ENCODE assay signal across 27 mouse cellular contexts in genomic region chr5:51384278-51384677, GRCm38 (mm10).
"Had no signal": no experiment of that assay in that cellular context is flagged by ENCODE, and none has a peak within 500 bp of the region (broad histone marks: within the 10 kb centered on the region; RNA-seq: fewer than 3 reads in every experiment).

No protein-coding gene starts in this region.

- H3K36me3 ChIP-seq: limb, embryonic 10.5 days; limb, embryonic 12.5 days; limb, embryonic 13.5 days; limb, embryonic 15.5 days; liver, embryonic 12.5 days; liver, embryonic 13.5 days; liver, embryonic 15.5 days; lung, embryonic 15.5 days; midbrain, embryonic 10.5 days; midbrain, embryonic 12.5 days; midbrain, embryonic 13.5 days; midbrain, embryonic 15.5 days; neural tube, embryonic 12.5 days had no signal

- H3K4me2 ChIP-seq: limb, embryonic 12.5 days; limb, embryonic 13.5 days; limb, embryonic 15.5 days; liver, embryonic 11.5 days; liver, embryonic 12.5 days; liver, embryonic 13.5 days; liver, embryonic 15.5 days; lung, embryonic 14.5 days; lung, embryonic 15.5 days; midbrain, embryonic 11.5 days; midbrain, embryonic 12.5 days; midbrain, embryonic 13.5 days; midbrain, embryonic 15.5 days; neural tube, embryonic 12.5 days had no signal

- DNase-seq: left cerebral cortex, postnatal 4 days; liver; liver, embryonic 13.5 days; liver, postnatal 0 days; lung, adult 2 months; lung, embryonic 14.5 days; lung, postnatal 10 days; lung, postnatal 14 days; lung, postnatal 36 days; lung, postnatal 4 days; midbrain, embryonic 14.5 days had no signal

- H3K4me3 ChIP-seq: left cerebral cortex, adult 2 months; limb, embryonic 10.5 days; limb, embryonic 12.5 days; limb, embryonic 13.5 days; limb, embryonic 15.5 days; liver, embryonic 12.5 days; liver, embryonic 13.5 days; liver, embryonic 15.5 days; lung, embryonic 15.5 days; megakaryocyte, embryonic 14.5 days; midbrain, embryonic 10.5 days; midbrain, embryonic 12.5 days; midbrain, embryonic 13.5 days; midbrain, embryonic 15.5 days; neural tube, embryonic 12.5 days had no signal

- H3K27me3 ChIP-seq: limb, embryonic 12.5 days; limb, embryonic 13.5 days; limb, embryonic 15.5 days; liver, embryonic 12.5 days; liver, embryonic 13.5 days; liver, embryonic 15.5 days; lung, embryonic 15.5 days; megakaryocyte, embryonic 14.5 days; midbrain, embryonic 12.5 days; midbrain, embryonic 13.5 days; midbrain, embryonic 15.5 days; neural tube, embryonic 12.5 days had no signal
